Mouse (Mus musculus) forebrain, embryonic 15.5 days (tissue): ENCODE measurements around the gene Panx1. TPM values are rescaled to one million over a fixed set of nuclear protein-coding genes. Genes with fewer than 3 reads are reported as not detected.

Source experiments
- ATAC-seq: fragments of 200-750 bp; cut with Nextera tagmentation; replicated peaks from 2 replicates; pipeline ENCODE4 v1.8.0; 2017; ENCODE audit warnings: mild to moderate bottlenecking, moderate TSS enrichment, moderate library complexity
- H3K27ac ChIP-seq: fragments of 300-500 bp; sonication (generic); replicated peaks from 2 replicates; pipeline ENCODE4 v1.5.1; 2015; ENCODE audit warnings: mild to moderate bottlenecking, inconsistent platforms
- H3K27me3 ChIP-seq: fragments of 300-500 bp; sonication (generic); 2 replicates; pipeline ENCODE4 v1.6.1; 2015; ENCODE audit warnings: inconsistent platforms
- H3K36me3 ChIP-seq: fragments of 300-500 bp; sonication (generic); 2 replicates; pipeline ENCODE4 v1.6.1; 2015; ENCODE audit warnings: mild to moderate bottlenecking, inconsistent platforms
- H3K4me1 ChIP-seq: fragments of 300-500 bp; sonication (generic); 2 replicates; pipeline ENCODE4 v1.6.1; 2015; ENCODE audit warnings: inconsistent platforms
- H3K4me2 ChIP-seq: fragments of 300-500 bp; sonication (generic); replicated peaks from 2 replicates; pipeline ENCODE4 v1.6.1; 2015; ENCODE audit warnings: mild to moderate bottlenecking, inconsistent platforms
- H3K4me3 ChIP-seq: fragments of 300-500 bp; sonication (generic); 2 replicates; pipeline ENCODE4 v1.5.1; 2015; ENCODE audit warnings: mild to moderate bottlenecking, inconsistent platforms
- H3K9ac ChIP-seq: fragments of 300-500 bp; sonication (generic); replicated peaks from 2 replicates; pipeline ENCODE4 v1.6.1; 2015; ENCODE audit warnings: mild to moderate bottlenecking, inconsistent platforms
- H3K9me3 ChIP-seq: fragments of 300-500 bp; sonication (generic); 2 replicates; pipeline ENCODE4 v1.6.1; 2016; ENCODE audit warnings: inconsistent platforms
- WGBS: fragments of 180-500 bp; shearing (Covaris S2); methylation state at CpG from one replicate; pipeline ENCODE4 v1.1.7; 2015; ENCODE audit warnings: mixed read lengths; 5-methylcytosine and 5-hydroxymethylcytosine counted together
- polyA plus RNA-seq: library from polyadenylated mRNA; unstranded; fragments of >200 nt; fragmentation: Nextera tagmentation; extraction: Ambion mirVana; gene quantifications from 2 replicates; pipeline ENCODE4 v1.2.1, GENCODE M21; 2015

Gene Panx1
- polyA plus RNA-seq, 1 experiment from 2014 or later: 150 TPM

DNA sequence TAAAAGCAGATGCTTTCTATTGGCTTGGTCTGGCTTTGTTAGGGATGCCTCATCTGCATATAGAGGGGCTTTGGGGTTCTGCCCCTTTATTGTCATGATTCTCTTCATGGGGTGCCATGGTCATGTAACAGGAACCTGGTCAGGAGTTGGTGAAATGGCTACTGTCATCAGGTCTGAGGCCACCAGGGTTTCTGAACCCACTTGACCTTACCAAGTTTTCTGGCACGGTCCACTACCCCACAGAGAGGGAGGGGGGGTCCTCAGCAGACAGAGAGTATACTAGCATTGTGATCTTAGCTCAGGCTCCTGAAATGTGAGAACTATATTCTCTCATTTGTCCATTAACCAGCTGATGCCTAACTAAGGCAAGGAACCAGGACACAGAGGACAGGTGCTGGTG is 82.5 kb downstream of the Panx1 start:
- no peak overlapping the region for H3K9ac ChIP-seq
- no peaks in the 10 kb centered on the region for H3K27me3 ChIP-seq
- H3K4me2 ChIP-seq: no peak overlapping the region
- no peaks in the 10 kb centered on the region for H3K4me1 ChIP-seq
- no peak for ATAC-seq
- H3K9me3 ChIP-seq: no peaks in the 10 kb centered on the region
- 91% methylated on average over 1 of the region's 1 CpGs for WGBS
- H3K27ac ChIP-seq: no peak overlapping the region
- H3K36me3 ChIP-seq: no peaks in the 10 kb centered on the region
- no peak overlapping the region for H3K4me3 ChIP-seq

DNA sequence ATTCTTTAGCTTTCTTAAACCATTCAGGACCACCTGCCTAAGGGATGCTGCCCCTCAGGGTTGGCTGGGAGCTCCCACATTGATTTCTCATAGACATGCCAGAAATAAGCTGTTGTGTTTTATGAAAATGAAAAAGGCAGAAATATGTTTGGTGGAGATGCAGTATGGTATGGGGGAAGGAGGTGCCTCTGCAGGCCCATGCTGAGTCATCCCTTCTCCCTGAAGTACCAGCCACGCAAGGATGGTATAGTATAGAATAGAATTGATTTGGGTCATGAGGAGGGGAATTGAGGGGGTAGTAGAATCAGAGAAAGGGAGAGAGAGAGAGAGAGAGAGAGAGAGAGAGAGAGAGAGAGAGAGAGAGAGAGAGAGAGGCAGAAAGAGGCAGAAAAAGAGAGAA is 90.6 kb downstream of the Panx1 start:
- H3K9ac ChIP-seq: no peak overlapping the region
- H3K27me3 ChIP-seq: no peaks in the 10 kb centered on the region
- no peaks in the 10 kb centered on the region for H3K9me3 ChIP-seq
- no peak overlapping the region for H3K4me2 ChIP-seq
- 80% methylated on average over 1 of the region's 1 CpGs for WGBS
- no peaks in the 10 kb centered on the region for H3K4me1 ChIP-seq
- no peak overlapping the region for H3K4me3 ChIP-seq
- ATAC-seq: no peak
- H3K36me3 ChIP-seq: no peaks in the 10 kb centered on the region
- H3K27ac ChIP-seq: no peak overlapping the region

Other genes starting within 250 kb of the Panx1 start
- 1.1 and 1.3 TPM in 2 replicates for gene Gpr83, start 185.3 kb downstream of the Panx1 start, polyA plus RNA-seq
- not detected in 2 replicates for gene Izumo1r, start 141.5 kb downstream of the Panx1 start, polyA plus RNA-seq
- not detected in 2 replicates for gene Hephl1, start 66.6 kb upstream of the Panx1 start, polyA plus RNA-seq
- 6.4 and 6.8 TPM in 2 replicates for gene Vstm5, start 193.6 kb upstream of the Panx1 start, polyA plus RNA-seq
- gene Med17, start 234.5 kb upstream of the Panx1 start, polyA plus RNA-seq: 42.8 and 43.5 TPM in 2 replicates